Mouse (Mus musculus): ENCODE data around the gene Hace1. TPM values are rescaled to one million over a fixed set of nuclear protein-coding genes. Genes with fewer than 3 reads are reported as not detected.

The Hace1 gene
- total and polyA plus RNA-seq, 3 experiments = 6.8 to 21.1 (median 11.4) TPM

- Histone ChIP-seq H3K4me2 (ENCODE audit: insufficient read depth, low read depth, poor library complexity, severe bottlenecking) (no peak overlapping the region), H3K79me2 (replicated peaks; ENCODE audit: control insufficient read depth, extremely low read depth, insufficient read depth, poor library complexity, severe bottlenecking) (no peaks in the 10 kb centered on the region), H3K4me1 (ENCODE audit: control insufficient read depth in 1 of 2, insufficient read depth in 2 of 2) (no peaks in the 10 kb centered on the region), H3K27ac (ENCODE audit: insufficient read depth, low read depth) (no peak overlapping the region), H3K9ac (ENCODE audit: insufficient read depth, low read depth) (no peak overlapping the region), H3K36me3 (replicated peaks in 1 of 2; ENCODE audit: control insufficient read depth in 1 of 2, insufficient read depth in 1 of 2, low read length in 1 of 2) (no peaks in the 10 kb centered on the region), H3K4me3 (replicated peaks in 1 of 3; ENCODE audit: low read depth in 2 of 3, low read length in 2 of 3, poor library complexity in 1 of 3) (no peak overlapping the region), H3K9me3 (replicated peaks; ENCODE audit: low read length) (no peaks in the 10 kb centered on the region), H3K27me3 (replicated peaks) (no peaks in the 10 kb centered on the region)
- DNase-seq (ENCODE audit: extremely low read depth) = no peak
- in situ Hi-C loops (cut with MboI; ENCODE audit: low pct_ligation_motif_present, low pct_unique_long_range_greater_than_20kb, low sequenced_read_pairs) (no loop called here), dilution Hi-C loops (cut with MboI; ENCODE audit: extremely low pct_ligation_motif_present, extremely low pct_unique_long_range_greater_than_20kb, low sequenced_read_pairs) (no loop called here)
- TF ChIP-seq MAZ (IDR thresholded peaks at IDR 0.05; ENCODE audit: low read depth, low read length) = no peak
- TF ChIP-seq SMC3 (IDR thresholded peaks at IDR 0.05; ENCODE audit: low read depth, low read length) = no peak
- TF ChIP-seq RAD21 (IDR thresholded peaks at IDR 0.05; ENCODE audit: low read depth, low read length) = no peak
- TF ChIP-seq KAT2A (IDR thresholded peaks at IDR 0.05; ENCODE audit: insufficient replicate concordance, low read length) = no peak
- no peak for TF ChIP-seq CTCF (conservative IDR thresholded peaks at IDR 0.05 in 1 of 2, IDR thresholded peaks at IDR 0.05 in 1 of 2; ENCODE audit: low read depth in 2 of 2, low read length in 2 of 2)
- no peak for TF ChIP-seq E2F4 (IDR thresholded peaks at IDR 0.05; ENCODE audit: insufficient replicate concordance, low read depth, low read length)
- TF ChIP-seq ETS1 (conservative IDR thresholded peaks at IDR 0.05; ENCODE audit: low read depth, low read length) = no peak
- no peak for TF ChIP-seq IRF4 (IDR thresholded peaks at IDR 0.05; ENCODE audit: low read depth, low read length)
- TF ChIP-seq MAX (IDR thresholded peaks at IDR 0.05; ENCODE audit: low read length) = no peak
Observed at GRCm38 (mm10) chr10:45542726-45543125, 34.9 kb upstream of the Hace1 start.

- peak; percentile 56 for DNase-seq (ENCODE audit: extremely low read depth)
- no peaks in the 10 kb centered on the region for H3K79me2 ChIP-seq (replicated peaks; ENCODE audit: control insufficient read depth, extremely low read depth, insufficient read depth, poor library complexity, severe bottlenecking)
- no peak overlapping the region for H3K27ac ChIP-seq (ENCODE audit: insufficient read depth, low read depth)
- no peak for TF ChIP-seq ZKSCAN1 (IDR thresholded peaks at IDR 0.05; ENCODE audit: borderline replicate concordance, low read depth, low read length)
- TF ChIP-seq PAX5 (IDR thresholded peaks at IDR 0.05; ENCODE audit: low read length) = no peak
- no peak for TF ChIP-seq CTCF (conservative IDR thresholded peaks at IDR 0.05 in 1 of 2, IDR thresholded peaks at IDR 0.05 in 1 of 2; ENCODE audit: low read depth in 2 of 2, low read length in 2 of 2)
- TF ChIP-seq MAFK (IDR thresholded peaks at IDR 0.05; ENCODE audit: insufficient replicate concordance, low read length) = no peak
- TF ChIP-seq RCOR1 (conservative IDR thresholded peaks at IDR 0.05; ENCODE audit: low read depth, low read length) = no peak
- TF ChIP-seq GABPA (IDR thresholded peaks at IDR 0.05; ENCODE audit: insufficient replicate concordance, low read depth, low read length) = no peak
- no peak for TF ChIP-seq RAD21 (IDR thresholded peaks at IDR 0.05; ENCODE audit: low read depth, low read length)
- TF ChIP-seq CHD1 (IDR thresholded peaks at IDR 0.05; ENCODE audit: low read depth, low read length) = no peak
- TF ChIP-seq MAZ (IDR thresholded peaks at IDR 0.05; ENCODE audit: low read depth, low read length) = no peak
- TF ChIP-seq HCFC1 (IDR thresholded peaks at IDR 0.05; ENCODE audit: low read depth, low read length) = no peak
- no peak for TF ChIP-seq CHD2 (IDR thresholded peaks at IDR 0.05; ENCODE audit: low read length)
- TF ChIP-seq IRF4 (IDR thresholded peaks at IDR 0.05; ENCODE audit: low read depth, low read length) = no peak
- TF ChIP-seq ZNF384 (IDR thresholded peaks at IDR 0.05; ENCODE audit: low read depth, low read length) = no peak
- TF ChIP-seq POLR2AphosphoS2 (IDR thresholded peaks at IDR 0.05; ENCODE audit: low read depth, low read length) = no peak
- H3K4me3 ChIP-seq (replicated peaks in 1 of 3; ENCODE audit: low read depth in 2 of 3, low read length in 2 of 3, poor library complexity in 1 of 3) = no peak overlapping the region
- no peaks in the 10 kb centered on the region for H3K27me3 ChIP-seq (replicated peaks)
- in situ Hi-C loops (cut with MboI; ENCODE audit: low pct_ligation_motif_present, low pct_unique_long_range_greater_than_20kb, low sequenced_read_pairs) = no loop called here
- peaks cover 6% of the 10 kb centered on the region for H3K9me3 ChIP-seq (replicated peaks; ENCODE audit: low read length)
- H3K4me2 ChIP-seq (ENCODE audit: insufficient read depth, low read depth, poor library complexity, severe bottlenecking) = no peak overlapping the region
- H3K9ac ChIP-seq (ENCODE audit: insufficient read depth, low read depth) = no peak overlapping the region
- no peaks in the 10 kb centered on the region for H3K36me3 ChIP-seq (replicated peaks in 1 of 2; ENCODE audit: control insufficient read depth in 1 of 2, insufficient read depth in 1 of 2, low read length in 1 of 2)
- no peaks in the 10 kb centered on the region for H3K4me1 ChIP-seq (ENCODE audit: control insufficient read depth in 1 of 2, insufficient read depth in 2 of 2)
- dilution Hi-C loops (cut with MboI; ENCODE audit: extremely low pct_ligation_motif_present, extremely low pct_unique_long_range_greater_than_20kb, low sequenced_read_pairs) = no loop called here
Observed at GRCm38 (mm10) chr10:45546799-45547198, 30.8 kb upstream of the Hace1 start.

All from CH12.LX (cell line).